Mouse (Mus musculus) cerebellum, postnatal 10 days (tissue): ENCODE results near the gene 5430419D17Rik.

Experiments
- DNase-seq, 2 experiments: peaks; one replicate each; pipeline ENCODE4 v3.0.0; 2021; ENCODE audit warnings: mixed read lengths in 2 of 2

5430419D17Rik gene

DNA sequence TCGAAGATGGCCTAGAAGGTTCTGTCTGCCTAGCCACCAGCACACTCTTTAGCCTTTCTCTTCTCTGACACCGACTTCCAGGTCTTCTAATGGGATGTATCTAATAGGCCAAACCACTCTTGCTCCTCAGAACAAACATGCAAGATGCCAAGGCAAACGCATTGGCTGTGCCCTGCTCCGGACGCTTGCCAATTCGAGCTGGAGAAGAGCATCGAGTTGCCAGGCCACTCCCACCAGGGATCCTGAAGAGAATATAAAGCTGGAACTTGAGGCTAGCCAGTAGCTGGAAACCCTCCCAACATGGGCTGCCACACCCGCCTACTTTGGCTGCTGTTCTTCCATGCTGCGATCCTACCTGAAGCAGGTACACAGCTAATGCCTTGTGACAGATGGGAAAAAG, at the start of gene 5430419D17Rik:
Gene 5430419D17Rik, plus strand, starts transcription at position 282 of the 400 bp plus-strand sequence.
- DNase-seq: peak; percentile 62 to 72

DNA sequence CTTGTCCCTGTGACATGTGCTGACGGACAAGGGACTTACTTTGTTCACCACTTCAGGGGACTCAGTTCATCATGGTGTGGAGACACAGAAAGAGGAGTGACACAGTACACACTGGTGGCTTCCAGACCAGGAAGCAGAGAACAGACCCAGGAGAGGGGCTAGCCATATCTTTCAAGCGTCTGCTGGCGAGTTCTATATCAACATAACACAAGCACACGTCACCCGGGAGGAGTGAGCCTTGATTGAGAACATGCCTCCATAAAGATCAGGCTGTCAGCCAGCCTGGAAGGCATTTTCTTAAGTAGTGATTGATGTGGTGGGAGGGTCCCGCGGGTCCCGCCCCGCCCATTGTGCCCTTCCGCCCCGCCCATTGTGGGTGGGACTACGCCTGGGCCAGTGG, 44.2 kb upstream of the 5430419D17Rik start:
- no peak for DNase-seq

DNA sequence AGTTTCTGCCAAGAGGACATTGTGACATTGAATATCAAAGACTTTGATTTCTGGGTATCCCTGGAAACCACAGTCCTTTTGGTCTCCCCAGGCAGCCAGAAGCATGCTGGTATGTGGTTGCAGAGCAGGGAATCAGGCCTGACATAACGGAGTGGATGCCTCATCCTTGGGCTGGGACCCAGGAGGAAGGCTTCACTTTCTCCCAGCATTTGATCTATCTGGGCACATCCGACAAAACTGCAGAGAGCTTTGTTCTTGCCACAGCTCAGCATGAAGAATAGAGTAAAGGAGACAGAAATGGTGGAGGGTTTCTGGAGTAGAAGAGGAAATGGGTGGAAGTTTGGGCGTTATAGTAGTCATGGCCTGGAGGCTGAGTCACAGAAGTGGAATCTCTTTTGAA, 41.0 kb upstream of the 5430419D17Rik start:
- no peak for DNase-seq

DNA sequence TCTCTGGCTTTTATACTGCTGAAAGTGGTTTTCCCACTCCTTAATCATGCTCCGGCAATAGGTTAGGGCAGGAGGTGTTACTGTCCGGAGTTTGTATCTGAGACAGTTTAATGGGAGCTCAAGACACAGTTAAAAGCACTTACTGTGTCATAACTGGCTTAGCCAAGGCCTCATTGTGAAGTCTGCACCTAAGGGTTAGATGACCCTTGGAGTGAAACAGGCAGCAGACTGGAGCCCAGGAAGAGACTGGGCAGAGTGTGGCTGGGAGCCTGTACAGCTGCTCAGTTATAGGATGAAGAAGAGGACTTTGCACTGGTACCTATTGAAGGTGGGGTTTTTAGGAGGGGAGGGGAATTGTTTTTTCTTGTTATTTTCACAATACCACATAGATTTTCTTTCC, 28.0 kb upstream of the 5430419D17Rik start, which contains the start of gene 4933402N03Rik:
Gene 4933402N03Rik, minus strand, starts transcription at position 101 of the 400 bp plus-strand sequence.
- DNase-seq: no peak

DNA sequence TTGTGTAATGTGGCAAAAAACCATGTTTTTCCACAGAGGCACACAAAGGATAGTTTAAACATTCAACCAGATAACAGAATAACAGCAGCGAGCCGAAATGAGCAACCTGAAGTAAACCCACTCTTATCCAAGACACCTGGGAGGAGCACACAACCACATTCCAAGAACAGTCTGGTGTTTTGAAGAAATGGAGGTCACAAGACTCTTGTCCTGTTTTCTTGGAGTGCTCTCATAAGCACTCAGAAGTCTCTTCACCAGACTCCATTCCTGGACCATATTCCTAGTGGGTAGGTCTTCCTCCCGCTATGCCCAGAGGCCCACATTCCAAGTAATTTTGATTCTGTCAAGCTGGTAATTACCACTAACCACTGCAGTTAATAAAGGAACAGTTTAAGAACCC, 24.0 kb upstream of the 5430419D17Rik start:
- no peak for DNase-seq

- no peak for DNase-seq
Measured at GRCm38 (mm10) chr7:131153044-131153443, 21.2 kb upstream of the 5430419D17Rik start.

DNA sequence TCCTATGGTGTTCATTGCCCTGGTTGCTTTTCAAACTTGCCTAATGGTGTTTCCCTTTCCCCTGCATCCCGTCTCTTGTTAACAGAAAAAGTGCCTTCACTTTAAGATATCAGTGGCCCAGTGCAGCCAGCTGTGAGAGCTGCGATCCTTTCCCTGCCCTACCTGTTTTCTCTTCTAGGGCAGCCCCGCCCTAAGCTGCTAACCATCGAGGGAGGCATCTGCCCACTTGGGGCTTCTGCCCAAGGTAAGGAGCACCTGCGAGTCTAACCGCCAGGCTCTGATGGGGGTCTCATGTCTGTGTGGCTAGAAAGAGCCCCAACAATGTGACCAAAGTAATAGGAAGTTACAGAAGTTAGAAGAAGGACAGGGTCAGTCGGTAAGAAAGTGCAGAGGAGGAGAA, 12.0 kb upstream of the 5430419D17Rik start:
- DNase-seq: no peak

DNA sequence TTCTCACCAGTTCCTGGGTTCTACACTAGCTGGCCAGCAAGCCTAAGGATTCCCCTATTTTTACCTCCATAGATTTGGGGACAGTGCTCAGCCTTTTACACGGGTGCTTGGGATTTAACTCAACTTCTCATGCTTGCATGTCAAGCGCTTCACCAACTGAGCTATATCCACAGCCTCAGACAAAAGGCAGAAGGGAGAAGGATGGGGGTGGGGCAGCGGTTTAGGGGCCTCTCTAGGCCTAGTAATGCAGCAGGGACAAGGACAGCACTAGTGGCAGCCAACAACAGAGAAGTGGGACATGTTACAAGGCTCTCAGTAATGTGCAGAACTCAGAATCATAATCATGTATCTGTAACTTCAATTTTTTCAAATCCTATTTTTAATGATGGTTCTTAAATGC, 6.4 kb upstream of the 5430419D17Rik start:
- no peak for DNase-seq

DNA sequence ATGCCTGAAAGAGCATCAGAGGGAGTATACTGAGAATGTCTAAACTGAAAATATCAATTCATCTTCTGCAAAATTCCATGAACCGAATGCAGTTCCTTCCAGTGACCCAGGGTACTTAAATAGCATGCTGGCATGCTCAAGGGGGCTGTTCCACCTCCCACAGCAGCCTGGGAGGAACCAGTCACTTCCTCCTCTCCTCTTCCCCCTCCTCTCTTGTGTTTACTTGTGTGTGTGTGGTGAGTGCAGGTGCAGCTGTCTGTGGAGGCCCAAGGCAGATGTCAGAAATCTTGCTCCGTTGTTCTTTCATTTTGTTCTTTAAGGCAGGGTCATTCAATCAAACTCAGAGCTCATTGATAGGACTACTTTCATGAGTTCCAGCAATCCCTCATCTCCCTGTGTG, 5.1 kb upstream of the 5430419D17Rik start:
- no peak for DNase-seq

DNA sequence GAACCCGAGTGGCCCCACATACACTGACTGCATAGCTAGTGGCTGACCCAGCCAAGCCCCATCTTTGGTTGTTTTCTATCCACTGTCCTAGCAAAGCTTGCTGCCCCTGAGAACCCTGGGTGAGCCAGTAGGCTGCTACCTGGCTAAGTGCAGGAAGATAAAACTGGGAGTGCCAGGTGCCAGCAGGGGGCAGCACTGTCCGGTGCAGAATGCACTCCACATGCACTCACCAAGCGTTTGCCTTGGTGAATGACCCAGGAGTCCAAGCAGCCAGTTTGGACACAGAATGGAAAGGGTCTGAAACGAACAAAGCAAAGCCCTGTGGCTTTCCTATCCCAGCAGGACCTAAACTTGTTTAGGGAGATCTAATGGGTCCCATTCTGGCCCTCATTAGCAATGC, 8.5 kb downstream of the 5430419D17Rik start:
- peak; percentile 69 to 73 for DNase-seq

DNA sequence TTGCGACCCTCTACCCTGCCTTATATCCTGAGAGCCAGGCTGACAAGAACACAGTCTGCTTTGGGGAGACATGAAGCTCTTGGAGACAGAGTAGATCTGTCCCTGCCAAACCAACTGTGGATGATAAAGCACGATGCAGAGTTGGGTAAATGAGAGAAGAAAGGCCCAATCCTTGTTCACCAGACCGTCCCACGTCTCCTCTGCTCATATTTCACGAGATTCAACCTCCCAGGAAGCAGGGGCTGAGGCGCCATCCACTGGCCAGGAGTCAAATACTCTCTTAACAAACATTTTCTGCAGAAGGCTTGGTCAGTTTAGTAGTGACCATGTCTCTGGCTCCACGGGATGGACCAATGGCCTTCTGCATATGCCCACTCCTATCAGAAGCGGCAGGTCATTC, 10.1 kb downstream of the 5430419D17Rik start:
- no peak for DNase-seq

DNA sequence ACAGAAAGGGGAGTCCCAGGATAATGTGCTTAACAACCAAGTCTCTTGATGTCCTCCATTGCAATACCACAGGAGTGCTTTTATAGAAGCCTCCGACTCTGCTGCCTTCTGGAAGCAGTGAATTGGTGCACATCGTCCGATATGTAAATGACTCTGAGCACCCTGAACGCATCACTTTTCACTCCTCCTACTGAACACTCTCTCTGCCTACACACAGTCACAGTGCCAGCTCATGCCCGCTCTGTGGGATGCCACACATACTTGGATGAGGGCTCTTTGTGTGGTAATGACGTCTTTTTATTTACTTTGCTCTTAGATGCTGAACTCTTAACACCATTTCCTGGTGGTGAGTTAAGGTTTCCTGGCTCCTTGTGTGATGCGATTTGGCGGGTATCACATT, 12.8 kb downstream of the 5430419D17Rik start:
- no peak for DNase-seq

DNA sequence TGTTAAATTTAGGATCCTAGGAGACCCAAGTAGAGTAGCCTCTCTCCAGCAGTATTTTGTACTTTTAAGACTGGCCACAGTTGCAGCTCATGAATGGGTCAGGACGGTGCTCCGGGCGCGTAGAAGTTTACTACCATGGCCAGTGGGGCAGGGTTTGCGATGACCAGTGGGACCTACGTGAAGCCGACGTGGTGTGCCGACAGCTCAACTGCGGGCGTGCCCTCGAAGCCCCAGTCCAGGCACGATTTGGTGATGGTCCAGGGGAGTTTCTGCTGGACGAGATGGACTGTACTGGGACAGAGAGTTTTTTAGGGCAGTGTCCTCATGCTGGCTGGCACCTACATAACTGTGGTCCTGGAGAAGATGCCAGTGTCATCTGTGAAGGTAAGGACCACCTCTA, 13.8 kb downstream of the 5430419D17Rik start:
- no peak for DNase-seq

DNA sequence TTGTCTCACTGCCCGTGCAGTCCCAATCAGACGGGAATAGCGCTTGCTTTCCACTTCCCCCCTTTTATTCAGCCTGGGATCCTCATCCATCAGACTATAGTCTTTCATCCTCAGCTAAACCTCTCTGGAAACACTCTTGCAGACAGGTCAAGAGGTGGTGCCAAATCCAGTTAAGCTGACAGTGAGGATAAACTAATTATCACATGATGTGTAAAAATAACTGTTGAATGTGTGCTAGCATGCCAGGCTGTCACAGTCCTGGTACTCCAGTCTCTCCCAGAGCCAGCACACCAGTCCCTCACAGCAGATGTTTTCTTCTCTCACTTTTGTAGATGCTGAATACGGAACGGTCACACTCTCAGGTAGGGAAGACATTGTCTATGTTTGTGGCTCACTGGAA, 48.9 kb downstream of the 5430419D17Rik start:
- DNase-seq: peak; percentile 33 to 55

GRCm38 (mm10) chr7:131236091-131236490, 61.9 kb downstream of the 5430419D17Rik start:
- DNase-seq: no peak

DNA sequence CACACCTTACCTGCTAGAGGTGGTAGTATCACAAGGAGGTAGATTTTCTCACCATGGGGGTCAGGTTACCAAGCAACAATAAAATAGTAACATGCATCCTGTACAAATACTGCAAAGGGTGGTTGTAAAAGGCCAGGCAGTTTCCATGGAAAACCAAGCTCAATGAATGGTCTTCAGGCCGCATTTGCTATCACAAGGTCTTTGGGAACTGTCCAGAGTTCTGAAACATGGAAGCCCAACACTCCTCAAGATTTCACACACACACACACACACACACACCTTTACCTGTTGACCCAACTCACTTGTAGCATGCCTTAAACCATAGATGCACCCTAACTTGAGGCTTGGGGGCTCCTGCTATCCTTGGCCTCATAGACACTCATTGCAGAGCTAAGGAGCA, 70.8 kb downstream of the 5430419D17Rik start:
- no peak for DNase-seq

- no peak for DNase-seq
Measured at GRCm38 (mm10) chr7:131256841-131257240, 82.6 kb downstream of the 5430419D17Rik start.

GRCm38 (mm10) chr7:131257309-131257708, 83.1 kb downstream of the 5430419D17Rik start:
- DNase-seq: peak in 1 of 2 experiments; percentile 15

GRCm38 (mm10) chr7:131260946-131261345, 86.7 kb downstream of the 5430419D17Rik start:
- DNase-seq: peak in 1 of 2 experiments; percentile 9

DNA sequence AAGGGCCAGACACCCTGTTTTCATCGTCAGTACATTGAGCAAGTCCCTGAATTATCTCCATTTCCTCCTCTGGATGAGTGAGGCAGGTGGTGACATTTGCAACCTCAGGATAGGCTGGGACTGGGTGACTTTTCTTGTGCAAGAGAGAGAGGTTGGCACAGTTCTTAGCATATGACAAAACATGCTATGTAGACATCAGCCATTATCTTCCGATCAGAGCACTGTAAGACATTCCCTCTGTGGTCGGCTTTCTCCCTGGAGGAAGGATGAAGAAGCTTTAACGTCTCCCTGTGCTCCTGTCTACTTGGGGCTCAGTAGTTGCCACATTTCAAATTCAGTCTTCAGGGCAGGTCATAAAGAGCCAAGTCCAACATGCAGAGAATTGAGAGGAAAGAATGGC, 90.0 kb downstream of the 5430419D17Rik start:
- no peak for DNase-seq

DNA sequence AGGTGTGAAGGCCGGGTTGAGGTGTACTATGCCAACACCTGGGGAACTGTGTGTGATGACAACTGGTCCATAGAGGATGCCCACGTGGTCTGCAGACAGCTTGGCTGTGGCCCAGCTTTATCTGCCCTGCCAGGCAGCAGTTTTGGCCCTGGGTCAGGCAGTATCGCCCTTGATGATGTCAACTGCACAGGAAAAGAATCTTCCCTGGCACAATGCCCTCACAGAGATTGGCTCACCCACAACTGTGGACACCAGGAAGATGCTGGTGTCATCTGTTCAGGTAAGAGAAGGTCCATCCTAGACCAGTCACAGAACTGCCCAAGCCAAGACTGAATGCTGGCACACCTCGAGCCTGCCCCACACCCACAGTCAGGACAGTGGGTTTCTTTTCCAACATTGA, 91.6 kb downstream of the 5430419D17Rik start:
- DNase-seq: peak; percentile 48 to 57

DNA sequence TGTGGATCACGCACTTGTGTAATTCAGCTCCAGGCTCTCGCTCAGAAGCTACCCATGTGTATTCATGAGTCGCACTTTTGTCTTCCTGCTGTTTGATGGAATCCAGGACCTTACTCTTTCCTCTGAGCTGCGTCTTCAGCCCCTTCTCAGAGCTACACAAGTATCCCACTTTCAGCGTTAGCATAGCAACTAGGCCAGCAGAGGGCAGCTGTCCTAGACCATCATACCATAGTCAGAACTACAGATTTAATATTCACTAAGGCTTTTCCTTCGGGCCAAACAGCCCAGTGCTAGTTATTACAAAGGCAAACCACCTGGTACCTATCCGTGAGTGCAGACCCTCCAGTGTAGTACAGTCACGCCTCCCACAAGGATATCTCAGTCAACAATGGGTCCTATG, 122.9 kb downstream of the 5430419D17Rik start:
- DNase-seq: peak in 1 of 2 experiments; percentile 7

- DNase-seq: no peak
Measured at GRCm38 (mm10) chr7:131303340-131303739, 129.1 kb downstream of the 5430419D17Rik start.

DNA sequence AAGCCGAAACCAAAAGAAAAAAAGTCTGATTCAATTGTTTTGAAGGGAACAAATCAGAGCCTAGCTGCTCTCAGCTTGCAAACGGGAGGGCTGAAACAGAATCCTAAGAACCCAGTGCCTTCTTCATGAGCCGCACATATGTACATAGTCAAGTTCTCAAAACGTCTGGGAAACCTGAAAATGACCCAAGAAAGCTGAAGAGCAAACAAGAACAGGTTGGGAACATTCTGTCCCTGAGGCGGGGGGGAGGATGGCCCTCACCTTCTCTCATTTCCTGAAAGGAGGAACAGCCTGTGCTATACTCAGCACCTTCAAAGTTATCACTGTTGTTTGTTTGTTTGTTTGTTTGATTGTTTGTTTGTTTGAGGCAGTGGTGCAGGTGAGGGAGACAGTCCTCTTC, 132.5 kb downstream of the 5430419D17Rik start:
- no peak for DNase-seq

DNA sequence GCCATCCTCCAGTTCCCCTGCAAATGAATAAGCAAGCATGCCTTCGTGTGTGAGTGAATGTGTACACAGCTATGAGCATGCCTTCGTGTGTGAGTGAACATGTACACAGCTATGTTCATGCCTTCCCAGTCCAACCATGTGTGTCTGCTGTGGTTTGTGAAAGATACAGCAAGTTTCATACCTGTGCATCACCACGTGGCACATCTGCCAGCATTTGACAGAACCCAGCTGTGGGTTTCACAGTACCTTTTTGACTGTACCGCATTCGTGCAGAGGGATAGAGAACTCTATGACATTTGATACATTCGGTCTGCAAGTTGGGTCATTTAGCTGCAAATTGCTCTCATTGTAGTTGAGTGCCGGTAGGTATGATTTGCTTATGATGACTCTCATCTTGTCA, 140.3 kb downstream of the 5430419D17Rik start:
- no peak for DNase-seq

GRCm38 (mm10) chr7:131317587-131317986, 143.4 kb downstream of the 5430419D17Rik start:
- no peak for DNase-seq
